Mouse (Mus musculus) hindbrain, embryonic 13.5 days (tissue): ENCODE data around the gene Socs4. TPM values are rescaled to one million over a fixed set of nuclear protein-coding genes. Genes with fewer than 3 reads are reported as not detected.
A peak's percentile ranks its signal among the peaks of the same experiment; 100 is the strongest.
"Not testable (repeated sequence)": the region's sequence is repeated elsewhere in the genome, so short reads cannot be mapped to it uniquely, and the experiment has no call there.

ENCODE experiments used
- ATAC-seq: fragments of 200-750 bp; cut with Nextera tagmentation; 2 replicates; pipeline ENCODE4 v1.8.0; 2017; ENCODE audit warnings: moderate TSS enrichment; ENCODE audit not compliant: low FRiP score
- H3K27ac ChIP-seq: fragments of 300-500 bp; sonication (generic); 2 replicates; pipeline ENCODE4 v1.5.1; 2015; ENCODE audit warnings: inconsistent platforms, mild to moderate bottlenecking, moderate library complexity
- H3K27me3 ChIP-seq: fragments of 300-500 bp; sonication (generic); 2 replicates; pipeline ENCODE4 v1.6.1; 2015; ENCODE audit warnings: mild to moderate bottlenecking, inconsistent platforms
- H3K36me3 ChIP-seq: fragments of 300-500 bp; sonication (generic); 2 replicates; pipeline ENCODE4 v1.6.1; 2015; ENCODE audit warnings: mild to moderate bottlenecking, inconsistent platforms
- H3K4me1 ChIP-seq: fragments of 300-500 bp; sonication (generic); replicated peaks from 2 replicates; pipeline ENCODE4 v1.6.1; 2015; ENCODE audit warnings: inconsistent platforms
- H3K4me2 ChIP-seq: fragments of 300-500 bp; sonication (generic); 2 replicates; pipeline ENCODE4 v1.6.1; 2015; ENCODE audit warnings: inconsistent platforms, mild to moderate bottlenecking, moderate library complexity
- H3K4me3 ChIP-seq: fragments of 300-500 bp; sonication (generic); 2 replicates; pipeline ENCODE4 v1.5.1; 2015; ENCODE audit warnings: mild to moderate bottlenecking, inconsistent platforms
- H3K9ac ChIP-seq: fragments of 300-500 bp; sonication (generic); 2 replicates; pipeline ENCODE4 v1.6.1; 2015; ENCODE audit warnings: mild to moderate bottlenecking, inconsistent platforms
- H3K9me3 ChIP-seq: fragments of 300-500 bp; sonication (generic); 2 replicates; pipeline ENCODE4 v1.6.1; 2016; ENCODE audit warnings: inconsistent platforms
- WGBS: fragments of 180-500 bp; shearing (Covaris S2); methylation state at CpG from one replicate; pipeline ENCODE4 v1.1.7; 2015; 5-methylcytosine and 5-hydroxymethylcytosine counted together
- polyA plus RNA-seq: library from polyadenylated mRNA; unstranded; fragments of >200 nt; fragmentation: Nextera tagmentation; extraction: Ambion mirVana; gene quantifications from 2 replicates; pipeline ENCODE4 v1.2.1, GENCODE M21; 2015

Gene Socs4
- polyA plus RNA-seq, 1 experiment from 2014 or later, result 3.3 TPM

- ATAC-seq, result no peak
- H3K27ac ChIP-seq, result no peak overlapping the region
- WGBS, result 89% methylated on average over 5 of the region's 5 CpGs
These were observed 42.6 kb downstream of the Socs4 start for GRCm38 (mm10) chr14:47319362-47319761.

GRCm38 (mm10) chr14:47321581-47321980 is 44.9 kb downstream of the Socs4 start:
- H3K27me3 ChIP-seq, H3K4me3 ChIP-seq, H3K9me3 ChIP-seq, H3K4me1 ChIP-seq, H3K27ac ChIP-seq, H3K9ac ChIP-seq, ATAC-seq, H3K4me2 ChIP-seq: not testable (repeated sequence)
- 91% methylated on average over 7 of the region's 8 CpGs for WGBS
- H3K36me3 ChIP-seq, result peaks cover 32% of the 10 kb centered on the region

More at GRCm38 (mm10) chr14:47319362-47319761, 42.6 kb downstream of the Socs4 start:
- Histone ChIP-seq H3K4me3 (no peak overlapping the region), H3K27me3 (no peaks in the 10 kb centered on the region), H3K4me1 (no peaks in the 10 kb centered on the region), H3K36me3 (peaks cover 31% of the 10 kb centered on the region), H3K4me2 (no peak overlapping the region), H3K9me3 (no peaks in the 10 kb centered on the region), H3K9ac (no peak overlapping the region)

GRCm38 (mm10) chr14:47325965-47326761 is 49.4 kb downstream of the Socs4 start:
- Histone ChIP-seq H3K4me1 (no peaks in the 10 kb centered on the region), H3K4me3 (no peak overlapping the region), H3K4me2 (no peak overlapping the region), H3K27ac (no peak overlapping the region), H3K9ac (no peak overlapping the region), H3K27me3 (no peaks in the 10 kb centered on the region), H3K36me3 (peaks cover 16% of the 10 kb centered on the region), H3K9me3 (no peaks in the 10 kb centered on the region)
- no peak for ATAC-seq
- WGBS, result 86% methylated on average over 9 of the region's 9 CpGs

GRCm38 (mm10) chr14:47327347-47327746 is 50.6 kb downstream of the Socs4 start:
- Histone ChIP-seq H3K9ac (no peak overlapping the region), H3K4me1 (no peaks in the 10 kb centered on the region), H3K4me2 (no peak overlapping the region), H3K27ac (no peak overlapping the region), H3K36me3 (peaks cover 14% of the 10 kb centered on the region), H3K9me3 (no peaks in the 10 kb centered on the region), H3K4me3 (no peak overlapping the region), H3K27me3 (no peaks in the 10 kb centered on the region)
- no peak for ATAC-seq
- WGBS, result 97% methylated on average over 5 of the region's 5 CpGs

GRCm38 (mm10) chr14:47331920-47332319 is 55.2 kb downstream of the Socs4 start:
- Histone ChIP-seq H3K4me2 (no peak overlapping the region), H3K9ac (no peak overlapping the region), H3K4me1 (no peaks in the 10 kb centered on the region), H3K27me3 (no peaks in the 10 kb centered on the region), H3K27ac (no peak overlapping the region), H3K9me3 (no peaks in the 10 kb centered on the region), H3K36me3 (no peaks in the 10 kb centered on the region), H3K4me3 (no peak overlapping the region)
- 75% methylated on average over 5 of the region's 5 CpGs for WGBS
- no peak for ATAC-seq

- Histone ChIP-seq H3K27me3 (no peaks in the 10 kb centered on the region), H3K9ac (no peak overlapping the region), H3K4me1 (no peaks in the 10 kb centered on the region), H3K9me3 (no peaks in the 10 kb centered on the region), H3K27ac (no peak overlapping the region), H3K36me3 (no peaks in the 10 kb centered on the region), H3K4me3 (no peak overlapping the region), H3K4me2 (no peak overlapping the region)
- 77% methylated on average over 4 of the region's 4 CpGs for WGBS
- ATAC-seq, result no peak
These were observed 58.1 kb downstream of the Socs4 start for GRCm38 (mm10) chr14:47334819-47335218.

- Histone ChIP-seq H3K36me3 (no peaks in the 10 kb centered on the region), H3K27ac (no peak overlapping the region), H3K9ac (no peak overlapping the region), H3K4me2 (no peak overlapping the region), H3K4me3 (no peak overlapping the region), H3K27me3 (no peaks in the 10 kb centered on the region), H3K4me1 (no peaks in the 10 kb centered on the region), H3K9me3 (no peaks in the 10 kb centered on the region)
- ATAC-seq, result no peak
- 66% methylated on average over 3 of the region's 3 CpGs for WGBS
These were observed 58.6 kb downstream of the Socs4 start for GRCm38 (mm10) chr14:47335300-47335699.

GRCm38 (mm10) chr14:47340231-47340925 is 63.6 kb downstream of the Socs4 start:
- no peaks in the 10 kb centered on the region for H3K9me3 ChIP-seq
- H3K4me2 ChIP-seq, result no peak overlapping the region
- no peaks in the 10 kb centered on the region for H3K27me3 ChIP-seq
- H3K36me3 ChIP-seq, result no peaks in the 10 kb centered on the region
- H3K4me1 ChIP-seq, result 0 out of 2 replicates have a peak, but pooled peaks cover 3% of the 10 kb centered on the region
- no peak overlapping the region for H3K4me3 ChIP-seq
- H3K9ac ChIP-seq, result no peak overlapping the region
- no peak for ATAC-seq
- H3K27ac ChIP-seq, result no peak overlapping the region
- WGBS, result 84% methylated on average over 10 of the region's 10 CpGs

- Histone ChIP-seq H3K9ac (no peak overlapping the region), H3K4me3 (no peak overlapping the region), H3K9me3 (no peaks in the 10 kb centered on the region), H3K4me1 (0 out of 2 replicates have a peak, but pooled peaks cover 3% of the 10 kb centered on the region), H3K27me3 (no peaks in the 10 kb centered on the region), H3K27ac (0 out of 2 replicates have a peak overlapping the region, but pooled peaks have one; percentile 8), H3K4me2 (no peak overlapping the region), H3K36me3 (no peaks in the 10 kb centered on the region)
- WGBS, result 59% methylated on average over 4 of the region's 4 CpGs
- no peak for ATAC-seq
These were observed 65.1 kb downstream of the Socs4 start for GRCm38 (mm10) chr14:47341811-47342291.

Other genes starting within 250 kb of the Socs4 start
- 3.0 and 4.4 TPM in 2 replicates for gene Gch1, start 87.5 kb upstream of the Socs4 start, polyA plus RNA-seq
- gene Wdhd1, start 74 bp upstream of the Socs4 start, polyA plus RNA-seq, result 17.7 and 19.9 TPM in 2 replicates
- gene Mapk1ip1l, start 21.3 kb downstream of the Socs4 start, polyA plus RNA-seq, result 52.3 and 55.9 TPM in 2 replicates
- gene Lgals3, start 90.8 kb downstream of the Socs4 start, polyA plus RNA-seq, result 1.7 and 1.9 TPM in 2 replicates
- 10.6 and 11.6 TPM in 2 replicates for gene Dlgap5, start 141.5 kb downstream of the Socs4 start, polyA plus RNA-seq
- 25.2 and 26.3 TPM in 2 replicates for gene Fbxo34, start 173.5 kb downstream of the Socs4 start, polyA plus RNA-seq